Mouse (Mus musculus): ENCODE measurements at regions not wholly inside any gene's neighbourhood (a gene's known extent, or its start where the extent isn't known, plus 50 kb on each side); places are given as distances from the start of the nearest gene placed in this dataset.

- no peak for TF ChIP-seq POLR2A (IDR thresholded peaks at IDR 0.05; ENCODE audit: extremely low read depth, insufficient read depth, low read length)
- TF ChIP-seq CTCF (IDR thresholded peaks at IDR 0.05; ENCODE audit: low read depth, low read length) = no peak
Observed at GRCm38 (mm10) chr6:50979764-50980163, 325.5 kb upstream of the Npvf start.
